Mouse (Mus musculus): ENCODE data around the gene Tmtc2. TPM values are rescaled to one million over a fixed set of nuclear protein-coding genes. Genes with fewer than 3 reads are reported as not detected.

Gene Tmtc2
- polyA plus RNA-seq (2012; rRNA removed) = 5.1 and 5.4 TPM in 2 replicates

DNA sequence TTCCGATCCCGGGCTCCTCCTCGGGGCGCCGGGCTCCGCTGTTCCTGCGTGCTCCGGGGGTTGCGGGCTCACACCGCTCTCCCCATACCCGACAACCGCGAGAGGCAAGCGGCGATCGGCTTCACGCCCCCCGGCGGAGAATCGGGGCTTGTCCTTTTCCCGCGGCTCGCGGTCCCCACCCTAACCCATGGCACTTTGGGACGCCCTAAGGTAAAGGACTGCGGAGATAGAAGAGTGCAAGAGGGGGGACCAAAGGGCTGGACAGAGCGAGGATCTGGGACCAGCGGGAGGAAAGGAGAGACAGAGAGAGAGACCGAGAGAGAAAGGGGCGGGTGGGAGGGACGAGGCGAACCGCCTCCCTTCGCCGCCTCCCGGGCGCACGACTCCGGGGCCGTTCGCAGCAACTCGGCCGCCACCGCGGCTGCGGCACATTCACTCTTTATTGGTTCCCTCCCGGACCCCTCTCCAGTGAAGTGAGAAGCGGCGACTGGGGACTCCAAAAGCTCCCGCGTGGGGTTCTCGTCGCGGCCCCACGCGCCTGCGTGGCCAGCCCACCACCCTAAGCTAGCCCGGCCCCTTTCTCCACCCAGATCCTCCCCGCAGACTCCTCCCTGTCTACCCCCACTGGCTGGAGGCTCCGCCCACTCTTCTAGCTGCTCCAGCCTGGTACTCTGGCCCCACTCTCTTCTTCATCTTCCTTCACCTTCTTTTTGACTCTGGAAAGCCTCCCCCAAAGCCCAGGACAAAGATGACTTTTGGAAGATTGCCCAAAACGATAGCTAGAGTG lies at the start of gene Tmtc2:
TSS of gene Tmtc2 (minus strand) at position 544 of the 787 bp plus-strand sequence.
- Histone ChIP-seq H3K27me3 (ENCODE audit: control insufficient read depth, insufficient read depth, low read length) (no peaks in the 10 kb centered on the region; the same call in 1 of the 2 replicates), H3K4me3 (ENCODE audit: control insufficient read depth, low read depth, low read length) (peak within 1 kb of the TSS; percentile 89), H3K4me1 (ENCODE audit: control insufficient read depth, insufficient read depth, low read length) (peaks cover 7% of the 10 kb centered on the region; the same call in 1 of the 2 replicates), H3K36me3 (ENCODE audit: control insufficient read depth, insufficient read depth, low read length) (no peaks in the 10 kb centered on the region), H3K27ac (ENCODE audit: control insufficient read depth, insufficient read depth, low read depth, low read length) (peak within 1 kb of the TSS; percentile 36)
- peak; percentile 11; the same call in 1 of the 2 replicates for TF ChIP-seq POLR2A (IDR thresholded peaks at IDR 0.05; ENCODE audit: control insufficient read depth, low read depth, low read length)
- no peak for TF ChIP-seq CTCF (IDR thresholded peaks at IDR 0.05; ENCODE audit: control insufficient read depth, insufficient read depth, insufficient replicate concordance, low read depth, low read length)

DNA sequence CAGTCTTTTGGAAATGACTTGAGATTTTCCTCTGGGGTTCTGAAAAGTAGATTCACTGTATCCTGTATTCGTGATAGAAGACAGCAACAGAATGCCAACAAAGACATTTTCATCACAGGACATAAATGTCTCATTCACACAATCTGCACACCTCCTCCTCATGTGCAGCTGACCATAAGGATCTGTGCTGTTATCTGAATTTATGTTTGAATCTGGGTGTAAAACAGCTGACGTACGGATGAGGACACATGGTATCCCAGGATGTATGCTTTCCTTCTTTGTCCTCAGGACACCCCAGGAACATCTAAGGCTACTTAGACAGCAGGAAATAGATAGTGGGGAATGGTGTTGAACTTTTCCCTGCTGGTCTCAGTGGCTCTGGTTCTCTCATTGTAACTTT lies 37.9 kb upstream of the Tmtc2 start:
- Histone ChIP-seq H3K27ac (ENCODE audit: control insufficient read depth, insufficient read depth, low read depth, low read length) (no peak overlapping the region), H3K27me3 (ENCODE audit: control insufficient read depth, insufficient read depth, low read length) (no peaks in the 10 kb centered on the region), H3K4me1 (ENCODE audit: control insufficient read depth, insufficient read depth, low read length) (no peaks in the 10 kb centered on the region), H3K36me3 (ENCODE audit: control insufficient read depth, insufficient read depth, low read length) (no peaks in the 10 kb centered on the region), H3K4me3 (ENCODE audit: control insufficient read depth, low read depth, low read length) (no peak overlapping the region)
- TF ChIP-seq POLR2A (IDR thresholded peaks at IDR 0.05; ENCODE audit: control insufficient read depth, low read depth, low read length) = no peak

DNA sequence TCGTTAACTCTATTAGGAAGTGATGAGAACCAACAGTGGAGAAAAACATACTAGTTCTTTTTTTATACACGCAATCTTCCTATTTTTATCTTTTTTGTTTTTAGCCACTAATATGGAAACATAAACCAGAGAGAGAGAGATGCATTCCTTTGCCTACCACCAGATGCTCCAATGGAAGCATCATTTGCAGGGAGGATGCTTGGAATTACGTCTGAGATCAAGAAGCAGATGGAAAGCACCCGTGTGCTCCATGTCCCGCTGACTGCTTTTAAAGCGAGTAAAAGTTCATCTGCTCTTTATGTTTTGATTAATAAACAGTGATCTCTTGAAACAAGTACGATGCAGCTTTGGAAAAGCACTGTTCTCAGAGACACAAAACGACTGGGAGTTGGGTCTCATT lies 24.6 kb upstream of the Tmtc2 start:
- no peak overlapping the region for H3K27ac ChIP-seq (ENCODE audit: control insufficient read depth, insufficient read depth, low read depth, low read length)
- TF ChIP-seq POLR2A (IDR thresholded peaks at IDR 0.05; ENCODE audit: control insufficient read depth, low read depth, low read length) = no peak
- no peak for TF ChIP-seq CTCF (IDR thresholded peaks at IDR 0.05; ENCODE audit: control insufficient read depth, insufficient read depth, insufficient replicate concordance, low read depth, low read length)

DNA sequence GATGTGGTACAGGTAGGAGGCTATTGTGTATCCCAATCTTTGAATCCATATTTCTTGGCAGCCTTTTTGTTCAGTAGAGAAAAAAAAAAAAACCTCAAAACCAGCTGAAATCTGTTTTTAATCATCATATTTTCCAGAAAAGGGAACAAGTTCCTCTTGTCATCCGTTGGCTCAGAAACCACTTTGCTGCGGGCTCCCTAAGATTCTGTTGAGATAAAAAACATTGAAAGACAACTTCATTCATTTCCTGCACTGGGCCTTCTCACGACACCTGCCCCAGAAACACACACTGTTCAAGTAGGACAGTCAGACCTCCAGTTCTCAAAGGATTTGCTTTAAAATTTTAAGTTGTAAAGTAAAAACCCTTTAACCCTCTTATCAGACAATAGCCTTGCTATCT lies 23.0 kb upstream of the Tmtc2 start:
- no peaks in the 10 kb centered on the region for H3K36me3 ChIP-seq (ENCODE audit: control insufficient read depth, insufficient read depth, low read length)
- H3K27me3 ChIP-seq (ENCODE audit: control insufficient read depth, insufficient read depth, low read length) = no peaks in the 10 kb centered on the region
- TF ChIP-seq CTCF (IDR thresholded peaks at IDR 0.05; ENCODE audit: control insufficient read depth, insufficient read depth, insufficient replicate concordance, low read depth, low read length) = no peak
- TF ChIP-seq POLR2A (IDR thresholded peaks at IDR 0.05; ENCODE audit: control insufficient read depth, low read depth, low read length) = no peak
- H3K4me1 ChIP-seq (ENCODE audit: control insufficient read depth, insufficient read depth, low read length) = no peaks in the 10 kb centered on the region
- H3K27ac ChIP-seq (ENCODE audit: control insufficient read depth, insufficient read depth, low read depth, low read length) = no peak overlapping the region
- H3K4me3 ChIP-seq (ENCODE audit: control insufficient read depth, low read depth, low read length) = no peak overlapping the region

More for the DNA sequence above, 24.6 kb upstream of the Tmtc2 start:
- Histone ChIP-seq H3K4me1 (ENCODE audit: control insufficient read depth, insufficient read depth, low read length) (no peaks in the 10 kb centered on the region), H3K36me3 (ENCODE audit: control insufficient read depth, insufficient read depth, low read length) (no peaks in the 10 kb centered on the region), H3K27me3 (ENCODE audit: control insufficient read depth, insufficient read depth, low read length) (no peaks in the 10 kb centered on the region), H3K4me3 (ENCODE audit: control insufficient read depth, low read depth, low read length) (no peak overlapping the region)

DNA sequence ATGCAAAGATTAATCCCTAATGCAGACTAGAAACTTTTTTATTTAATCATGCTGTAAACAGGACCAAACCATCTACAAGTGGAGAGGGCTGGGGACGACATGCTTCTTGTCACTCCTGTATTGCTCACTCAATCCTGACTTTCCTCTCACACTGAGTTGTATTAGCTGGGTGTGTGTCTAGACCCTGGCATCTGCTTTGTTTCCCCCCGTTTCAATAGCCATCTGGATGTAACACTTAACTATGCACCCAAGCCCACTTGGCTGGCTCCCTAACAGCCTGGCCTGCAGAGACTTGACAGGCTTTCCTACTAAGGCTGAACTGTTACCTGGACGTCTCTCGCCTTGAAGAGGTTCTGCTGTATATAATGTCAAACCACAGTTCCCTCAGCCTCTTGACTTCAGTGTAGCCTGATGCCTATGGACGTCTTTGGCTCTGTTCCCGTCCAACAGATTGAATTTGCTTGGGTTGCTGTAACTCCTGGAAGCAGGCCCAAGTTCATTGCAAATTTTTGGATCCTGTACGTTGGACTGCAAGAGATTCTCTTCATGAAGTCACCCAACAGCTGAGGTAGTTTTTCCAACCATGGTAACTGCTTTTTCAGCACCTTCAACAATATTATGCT lies 21.3 kb upstream of the Tmtc2 start:
- H3K27me3 ChIP-seq (ENCODE audit: control insufficient read depth, insufficient read depth, low read length) = no peaks in the 10 kb centered on the region
- no peak overlapping the region for H3K4me3 ChIP-seq (ENCODE audit: control insufficient read depth, low read depth, low read length)
- H3K36me3 ChIP-seq (ENCODE audit: control insufficient read depth, insufficient read depth, low read length) = no peaks in the 10 kb centered on the region
- no peak overlapping the region for H3K27ac ChIP-seq (ENCODE audit: control insufficient read depth, insufficient read depth, low read depth, low read length)
- TF ChIP-seq CTCF (IDR thresholded peaks at IDR 0.05; ENCODE audit: control insufficient read depth, insufficient read depth, insufficient replicate concordance, low read depth, low read length) (no peak), POLR2A (IDR thresholded peaks at IDR 0.05; ENCODE audit: control insufficient read depth, low read depth, low read length) (no peak)
- H3K4me1 ChIP-seq (ENCODE audit: control insufficient read depth, insufficient read depth, low read length) = no peaks in the 10 kb centered on the region

DNA sequence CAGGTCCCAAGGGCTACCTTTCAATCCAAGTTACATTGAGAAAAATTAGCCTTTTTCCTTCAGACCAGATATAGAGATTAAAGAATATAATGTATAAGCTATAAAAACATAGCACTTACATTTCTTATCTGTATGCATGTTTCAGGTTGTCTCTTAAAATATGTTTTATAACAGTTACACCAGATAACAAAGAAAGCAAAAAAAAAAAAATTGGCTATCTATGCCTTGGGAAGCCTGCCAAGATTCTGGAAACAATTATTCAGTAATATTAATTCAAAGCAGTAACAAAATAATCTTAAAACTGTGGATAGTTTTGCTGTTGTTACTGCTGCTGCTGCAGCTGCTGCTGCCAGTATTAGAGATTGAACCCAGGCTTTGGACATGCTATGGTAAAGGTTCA lies 13.9 kb upstream of the Tmtc2 start:
- no peaks in the 10 kb centered on the region for H3K36me3 ChIP-seq (ENCODE audit: control insufficient read depth, insufficient read depth, low read length)
- TF ChIP-seq POLR2A (IDR thresholded peaks at IDR 0.05; ENCODE audit: control insufficient read depth, low read depth, low read length) = no peak
- no peak for TF ChIP-seq CTCF (IDR thresholded peaks at IDR 0.05; ENCODE audit: control insufficient read depth, insufficient read depth, insufficient replicate concordance, low read depth, low read length)
- H3K27ac ChIP-seq (ENCODE audit: control insufficient read depth, insufficient read depth, low read depth, low read length) = no peak overlapping the region
- H3K4me3 ChIP-seq (ENCODE audit: control insufficient read depth, low read depth, low read length) = no peak overlapping the region
- no peaks in the 10 kb centered on the region for H3K27me3 ChIP-seq (ENCODE audit: control insufficient read depth, insufficient read depth, low read length)
- H3K4me1 ChIP-seq (ENCODE audit: control insufficient read depth, insufficient read depth, low read length) = no peaks in the 10 kb centered on the region

DNA sequence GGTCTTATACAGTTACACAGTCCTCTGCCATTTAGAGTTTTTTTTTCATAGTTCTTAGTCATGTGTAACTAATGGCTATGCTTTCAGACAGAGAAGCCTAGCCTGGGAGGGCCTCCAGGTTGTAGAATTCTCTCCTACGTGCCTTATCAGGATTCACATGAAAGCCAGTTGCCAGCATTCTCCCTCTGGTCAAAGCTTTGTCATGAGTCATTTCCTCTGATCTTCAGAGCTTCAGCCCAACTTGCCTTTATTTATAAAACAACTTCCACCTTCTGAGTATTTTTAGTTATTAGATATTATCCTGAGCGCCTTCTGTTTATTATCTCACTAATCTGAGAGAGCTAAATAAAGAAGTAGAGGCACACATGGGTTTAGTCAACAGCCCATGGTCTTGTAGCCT lies 5.1 kb upstream of the Tmtc2 start:
- Histone ChIP-seq H3K27me3 (ENCODE audit: control insufficient read depth, insufficient read depth, low read length) (no peaks in the 10 kb centered on the region; the same call in 1 of the 2 replicates), H3K4me3 (ENCODE audit: control insufficient read depth, low read depth, low read length) (no peak overlapping the region), H3K4me1 (ENCODE audit: control insufficient read depth, insufficient read depth, low read length) (0 out of 2 replicates have a peak, but pooled peaks cover 2% of the 10 kb centered on the region), H3K36me3 (ENCODE audit: control insufficient read depth, insufficient read depth, low read length) (no peaks in the 10 kb centered on the region), H3K27ac (ENCODE audit: control insufficient read depth, insufficient read depth, low read depth, low read length) (no peak overlapping the region)
- TF ChIP-seq POLR2A (IDR thresholded peaks at IDR 0.05; ENCODE audit: control insufficient read depth, low read depth, low read length) (no peak), CTCF (IDR thresholded peaks at IDR 0.05; ENCODE audit: control insufficient read depth, insufficient read depth, insufficient replicate concordance, low read depth, low read length) (no peak)
